Mouse (Mus musculus) ES-Bruce4 (cell line): ENCODE measurements around the gene Plxnb2.

Experiments used
- CTCF ChIP-seq: IDR thresholded peaks from one replicate; pipeline ENCODE4 v1.8.1; 2011; ENCODE audit warnings: low read depth, low read length
- EP300 ChIP-seq: IDR thresholded peaks from 2 replicates; pipeline ENCODE4 v1.6.1; 2011; ENCODE audit warnings: low read depth, low read length; ENCODE audit not compliant: insufficient read depth
- POLR2A ChIP-seq: IDR thresholded peaks from one replicate; pipeline ENCODE4 v1.8.1; 2011; ENCODE audit warnings: low read length; ENCODE audit not compliant: insufficient read depth

DNA sequence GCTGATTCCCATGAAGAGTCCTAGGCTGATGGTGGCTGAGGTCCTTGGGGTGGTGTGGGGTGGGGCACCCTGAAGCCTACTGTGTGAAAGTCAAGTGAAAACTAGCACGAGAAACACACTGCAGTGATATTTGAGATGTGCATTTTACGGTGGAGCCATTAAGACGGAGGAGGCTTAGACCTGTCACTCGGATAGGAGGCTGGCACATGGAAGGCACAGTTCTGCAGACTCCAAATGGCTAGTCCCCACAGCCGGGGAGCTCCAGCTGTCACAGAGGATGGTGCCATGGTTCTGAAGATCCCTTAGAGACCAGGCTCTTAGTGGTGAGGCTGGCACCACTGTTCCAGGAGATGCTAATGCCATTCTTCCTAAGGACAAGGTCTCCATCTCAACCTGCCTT lies 2.3 kb upstream of the Plxnb2 start:
- TF ChIP-seq CTCF (no peak), POLR2A (no peak), EP300 (no peak)
